Mouse (Mus musculus): Measurements from ENCODE around the gene Kcnh4. TPM values are rescaled to one million over a fixed set of nuclear protein-coding genes. Genes with fewer than 3 reads are reported as not detected.

The Kcnh4 gene
- polyA plus RNA-seq (2017; shearing (Covaris generic)) = 0.35 TPM

DNA sequence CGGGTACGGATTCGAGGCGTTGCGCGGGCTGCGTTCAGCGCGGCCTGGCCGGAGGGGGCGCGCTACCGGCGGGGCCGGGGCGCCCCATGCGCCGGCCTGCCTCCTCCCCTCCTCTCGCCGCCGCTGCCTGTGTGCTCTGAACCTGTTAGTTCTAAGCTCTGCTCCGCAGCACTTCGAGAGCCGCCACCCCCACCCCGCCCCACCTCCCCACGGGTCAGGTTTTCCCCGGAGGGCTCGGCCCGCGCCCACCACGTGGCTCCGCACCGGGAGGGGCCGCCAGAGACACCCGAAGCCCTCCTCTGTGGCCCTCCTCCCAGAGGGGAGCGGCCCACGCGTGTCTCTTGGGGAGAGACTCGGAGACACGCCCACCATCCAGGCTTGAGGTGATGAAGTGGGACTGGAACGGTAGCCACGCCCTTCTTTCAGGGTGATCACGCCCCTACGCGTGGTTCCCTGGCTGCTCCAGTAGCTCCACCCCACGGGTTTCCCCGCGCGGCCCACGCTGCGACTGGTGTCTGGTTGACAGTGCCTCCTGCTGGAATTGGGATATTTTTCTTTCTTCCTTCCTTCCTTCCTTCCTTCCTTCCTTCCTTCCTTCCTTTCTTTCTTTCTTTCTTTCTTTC is at the start of gene Kcnh4:
Gene Kcnh4, minus strand, starts transcription at position 332 of the 623 bp plus-strand sequence.

DNA sequence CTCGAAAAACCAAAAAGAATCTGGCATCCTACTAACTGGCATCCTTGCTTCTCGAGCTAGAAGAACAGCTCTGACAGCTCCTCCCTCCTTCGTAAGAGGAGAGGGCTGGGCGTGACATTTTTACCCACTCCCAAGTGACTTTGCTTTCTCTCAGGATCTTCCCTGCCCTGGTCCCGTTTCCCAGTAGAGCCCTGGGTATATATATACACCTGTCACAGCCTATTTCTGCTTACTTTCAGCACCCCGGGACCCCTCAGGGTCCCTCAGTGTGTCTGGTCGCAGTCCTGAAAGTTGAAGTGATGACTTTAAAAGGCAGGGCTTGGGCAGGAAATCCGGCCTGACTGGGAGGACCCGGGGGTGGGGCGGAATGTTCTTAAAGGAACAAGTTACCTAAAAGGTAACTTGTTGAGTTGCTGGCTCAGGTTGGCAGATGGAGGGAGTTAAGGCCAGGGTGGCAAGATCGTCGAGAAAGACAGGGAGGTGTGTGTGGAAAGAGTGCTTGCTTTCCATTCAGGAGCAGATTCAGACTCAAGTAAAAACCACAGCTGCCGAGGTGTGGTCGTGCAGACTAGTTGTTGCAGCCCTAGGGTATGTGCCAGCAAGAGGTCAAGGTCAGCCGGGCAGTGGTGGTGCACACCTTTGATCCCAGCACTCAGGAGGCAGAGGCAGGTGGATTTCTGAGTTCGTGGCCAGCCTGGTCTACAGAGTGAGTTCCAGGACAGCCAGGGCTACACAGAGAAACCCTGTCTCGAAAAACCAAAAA is 11.1 kb upstream of the Kcnh4 start, which contains the start of gene Ghdc:
Gene Ghdc, minus strand, starts transcription at position 312 of the 763 bp plus-strand sequence.

DNA sequence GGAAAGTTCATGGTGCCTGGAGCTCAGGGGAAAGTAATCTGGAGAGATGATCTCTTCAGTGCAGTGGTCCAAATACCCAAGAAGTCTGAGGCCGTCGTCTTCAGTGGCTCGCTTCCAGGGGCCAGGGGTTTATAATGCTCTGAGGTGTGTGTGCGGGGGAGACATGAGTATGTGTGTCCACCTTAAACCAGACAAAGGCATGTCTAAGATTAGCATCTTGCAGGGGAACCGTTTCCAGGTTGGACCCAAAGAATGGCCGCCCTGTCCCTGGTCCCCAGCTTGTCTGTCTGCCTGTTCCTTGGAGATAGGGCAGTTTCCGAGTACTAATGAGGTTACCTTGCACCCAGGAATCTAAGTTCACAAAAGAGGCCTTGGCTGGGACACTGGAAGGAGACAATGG is 3.1 kb upstream of the Kcnh4 start, which contains the start of gene Hcrt:
Gene Hcrt, minus strand, starts transcription at position 101 of the 400 bp plus-strand sequence.

DNA sequence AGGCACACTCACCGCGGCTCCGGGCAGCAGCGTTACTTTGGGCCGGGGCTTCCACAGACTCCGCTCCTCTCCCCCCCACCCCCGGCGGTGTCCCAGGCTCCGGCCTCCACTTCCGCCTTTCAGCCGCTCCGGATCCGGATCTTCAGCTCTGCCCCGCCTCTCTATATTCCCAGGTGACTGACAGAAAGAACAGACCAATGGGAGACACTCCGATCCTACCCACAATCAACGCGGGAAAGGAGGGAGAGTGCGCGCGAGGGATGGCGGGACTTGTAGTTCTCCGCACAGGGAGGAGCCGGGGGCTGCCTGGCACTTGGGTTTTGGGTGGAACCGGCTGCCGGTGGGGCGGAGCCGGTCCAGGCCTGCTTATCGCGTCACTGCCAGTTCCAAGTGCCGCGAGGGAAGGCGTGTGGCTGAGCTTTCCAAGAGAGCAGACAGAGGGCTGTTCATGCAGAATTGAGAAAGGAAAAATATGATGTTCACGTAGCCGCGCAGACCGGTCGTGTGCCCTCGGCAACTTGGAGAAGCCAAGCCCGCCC is 21.6 kb downstream of the Kcnh4 start, which contains the start of gene Rab5c:
Gene Rab5c, minus strand, starts transcription at position 150 of the 539 bp plus-strand sequence.

DNA sequence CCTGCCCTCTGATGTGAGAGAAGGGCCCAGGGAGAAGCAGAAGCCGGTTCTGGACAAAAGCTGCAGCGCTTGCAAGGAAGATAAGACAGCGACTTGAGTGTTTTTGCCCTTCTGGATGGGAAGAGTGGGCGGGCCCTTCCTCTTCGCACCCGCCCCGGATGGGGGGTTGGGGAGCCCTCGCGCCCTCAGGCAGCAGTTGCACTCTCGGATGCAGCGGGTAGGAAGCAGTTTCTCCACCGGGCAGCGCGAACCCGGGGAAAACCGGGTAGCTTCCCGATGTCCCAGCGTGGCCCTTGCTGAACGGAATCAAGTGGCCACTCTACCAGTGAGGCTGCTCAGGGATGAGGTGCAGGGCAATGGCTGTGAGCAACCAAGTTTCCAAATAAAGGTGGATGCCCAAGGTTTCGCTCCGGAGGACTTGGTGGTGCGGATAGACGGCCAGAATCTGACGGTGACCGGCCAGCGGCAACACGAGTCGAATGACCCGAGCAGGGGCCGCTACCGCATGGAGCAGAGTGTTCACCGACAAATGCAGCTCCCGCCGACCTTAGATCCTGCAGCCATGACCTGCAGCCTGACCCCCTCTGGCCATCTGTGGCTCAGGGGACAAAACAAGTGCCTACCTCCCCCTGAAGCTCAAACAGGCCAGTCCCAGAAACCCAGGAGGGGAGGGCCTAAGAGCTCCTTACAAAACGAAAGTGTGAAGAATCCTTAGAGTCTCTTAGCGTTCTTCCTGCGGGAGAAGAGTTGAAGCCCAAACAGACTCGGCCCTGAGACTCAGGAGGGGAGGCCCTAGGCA is 45.8 kb downstream of the Kcnh4 start, which contains the start of gene Hspb9:
Gene Hspb9, plus strand, starts transcription at position 116 of the 799 bp plus-strand sequence.

DNA sequence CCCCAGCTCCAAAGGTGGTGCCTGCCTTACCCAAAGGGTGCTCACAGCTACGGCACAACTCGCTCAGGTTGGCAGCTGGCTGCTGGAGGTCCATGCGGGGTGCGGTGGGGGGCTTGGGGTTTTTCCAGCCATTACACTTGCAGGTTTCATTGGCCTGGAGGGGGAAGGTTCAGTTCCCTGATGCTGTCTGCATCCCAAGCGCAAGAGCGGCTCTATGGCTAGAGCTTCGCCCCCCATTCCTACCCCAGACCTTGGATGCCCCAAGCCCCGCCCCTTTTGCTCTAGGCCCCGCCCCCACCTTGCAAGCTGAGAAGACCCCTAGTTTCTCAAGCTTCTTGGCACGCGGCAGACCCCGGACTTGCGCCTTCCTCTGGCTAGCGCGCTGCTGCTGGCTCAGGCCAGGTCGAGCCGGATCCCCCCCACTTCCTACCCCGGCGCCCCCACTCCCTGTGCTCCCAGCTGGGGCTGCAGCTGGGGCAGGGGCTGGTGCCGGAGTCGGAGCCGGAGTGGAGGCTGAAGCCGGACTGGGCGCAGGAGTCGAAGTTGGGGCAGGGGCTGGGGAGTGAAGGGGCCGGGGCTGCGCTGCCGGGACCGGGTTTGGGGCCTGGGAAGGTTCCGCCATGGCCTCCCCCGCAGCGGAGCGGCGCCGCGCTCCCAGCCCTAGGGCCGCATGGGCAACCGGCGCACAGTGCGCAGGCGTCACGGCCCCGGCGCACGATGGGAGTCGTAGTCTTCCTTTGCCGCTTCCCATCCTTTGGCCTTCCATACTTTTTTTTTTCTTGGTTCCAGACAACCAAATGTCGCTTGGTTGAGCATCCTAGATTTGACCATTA is 47.7 kb downstream of the Kcnh4 start, which contains the start of gene Kat2a:
Gene Kat2a, minus strand, starts transcription at position 683 of the 833 bp plus-strand sequence.

DNA sequence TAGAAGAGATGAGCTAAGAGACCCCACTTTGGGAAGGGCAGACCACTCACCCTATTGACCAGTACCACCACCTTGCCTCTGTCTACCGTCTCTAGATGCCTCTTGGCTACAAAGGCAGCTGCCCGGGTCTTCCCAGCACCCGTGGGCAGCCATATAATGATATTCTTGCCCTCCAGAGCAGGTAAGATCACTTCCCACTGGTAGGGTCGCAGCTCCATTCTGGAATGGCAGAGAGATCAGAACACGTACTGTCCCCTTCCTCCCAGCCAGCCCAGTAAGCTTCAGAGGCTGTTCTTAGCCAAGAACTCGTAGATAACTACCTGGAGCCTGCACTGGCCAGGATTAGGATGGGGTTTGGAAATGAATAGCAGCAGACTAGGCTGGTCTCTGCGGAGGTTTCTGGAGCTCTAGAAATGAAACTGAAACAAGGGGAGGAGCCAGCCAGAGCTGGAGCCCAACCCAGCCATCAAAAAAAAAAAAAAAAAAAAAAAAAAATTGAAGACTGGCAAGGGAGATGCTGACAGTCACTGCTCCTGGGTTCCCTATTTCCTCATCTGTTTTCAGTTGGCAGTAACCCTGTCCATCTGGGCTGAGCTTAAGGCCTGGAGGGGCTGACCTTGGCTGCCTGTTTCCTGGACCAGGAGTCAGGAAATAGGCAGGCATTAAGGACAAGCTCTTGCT is 55.8 kb downstream of the Kcnh4 start, which contains the start of gene Dhx58:
Gene Dhx58, minus strand, starts transcription at position 421 of the 681 bp plus-strand sequence.

DNA sequence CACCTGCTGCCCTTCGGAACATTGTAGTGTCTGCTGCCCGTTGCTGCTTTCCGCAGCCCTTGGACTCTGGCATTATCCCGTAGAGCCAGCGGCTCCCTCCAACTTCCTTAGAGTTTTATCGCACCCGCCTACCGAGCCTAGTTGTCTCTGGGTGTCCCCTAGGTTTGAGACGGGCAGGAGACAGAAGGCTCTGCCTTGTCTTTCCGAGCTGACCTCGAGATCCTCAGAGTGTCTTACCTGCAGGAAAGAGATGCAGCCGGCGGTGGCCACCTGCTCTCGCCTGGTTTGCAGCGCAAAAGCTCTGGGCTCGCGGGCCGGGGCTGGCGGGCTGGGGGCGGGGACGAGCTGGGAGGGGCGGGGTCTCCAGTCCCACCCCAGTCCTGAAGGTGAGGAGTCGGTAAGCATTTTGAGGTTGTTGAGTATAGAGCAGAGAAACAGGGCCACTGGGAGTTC is 67.6 kb downstream of the Kcnh4 start, which contains the start of gene Zfp385c:
Gene Zfp385c, minus strand, starts transcription at position 292 of the 453 bp plus-strand sequence.

Other genes starting within 250 kb of the Kcnh4 start
- 225 TPM for gene Acly, start 231.9 kb downstream of the Kcnh4 start, polyA plus RNA-seq (2017; shearing (Covaris generic))
- 0.11 TPM for gene Ttc25, start 214.3 kb downstream of the Kcnh4 start, polyA plus RNA-seq (2017; shearing (Covaris generic))
- 453 TPM for gene Cnp, start 185.0 kb downstream of the Kcnh4 start, polyA plus RNA-seq (2017; shearing (Covaris generic))
- gene Nkiras2, start 140.7 kb downstream of the Kcnh4 start, polyA plus RNA-seq (2017; shearing (Covaris generic)) = 29.7 TPM
- 688 TPM for gene Dnajc7, start 139.8 kb downstream of the Kcnh4 start, polyA plus RNA-seq (2017; shearing (Covaris generic))
- gene Zfp385c, start 67.5 kb downstream of the Kcnh4 start, polyA plus RNA-seq (2017; shearing (Covaris generic)) = 0.76 TPM
- gene Dhx58, start 55.7 kb downstream of the Kcnh4 start, polyA plus RNA-seq (2017; shearing (Covaris generic)) = 35.9 TPM
- gene Kat2a, start 47.5 kb downstream of the Kcnh4 start, polyA plus RNA-seq (2017; shearing (Covaris generic)) = 49.6 TPM
- gene Hspb9, start 46.1 kb downstream of the Kcnh4 start, polyA plus RNA-seq (2017; shearing (Covaris generic)) = not detected
- 37.4 TPM for gene Rab5c, start 21.7 kb downstream of the Kcnh4 start, polyA plus RNA-seq (2017; shearing (Covaris generic))
- gene Hcrt, start 3.0 kb upstream of the Kcnh4 start, polyA plus RNA-seq (2017; shearing (Covaris generic)) = not detected
- gene Ghdc, start 11.0 kb upstream of the Kcnh4 start, polyA plus RNA-seq (2017; shearing (Covaris generic)) = 3.2 TPM
- gene Stat5b, start 90.8 kb upstream of the Kcnh4 start, polyA plus RNA-seq (2017; shearing (Covaris generic)) = 180 TPM
- 104 TPM for gene Stat5a, start 99.4 kb upstream of the Kcnh4 start, polyA plus RNA-seq (2017; shearing (Covaris generic))
- 363 TPM for gene Stat3, start 179.6 kb upstream of the Kcnh4 start, polyA plus RNA-seq (2017; shearing (Covaris generic))
- 0.22 TPM for gene Cavin1, start 210.9 kb upstream of the Kcnh4 start, polyA plus RNA-seq (2017; shearing (Covaris generic))
- 9.1 TPM for gene Atp6v0a1, start 249.5 kb upstream of the Kcnh4 start, polyA plus RNA-seq (2017; shearing (Covaris generic))

Measured in inflammation-experienced regulatory T-cells, adult 16 weeks (primary cell).